Mouse (Mus musculus) heart, postnatal 36 days (tissue): ENCODE data around the gene Gm49661. TPM values are rescaled to one million over a fixed set of nuclear protein-coding genes. Genes with fewer than 3 reads are reported as not detected.
A peak's percentile ranks its signal among the peaks of the same experiment; 100 is the strongest.

ENCODE experiments used
- DNase-seq, 2 experiments: peaks; one replicate each; pipeline ENCODE4 v3.0.0; 2021 to 2022
- intact Hi-C: fragments of 180-260 bp; cut with DNase I; formaldehyde crosslinking; loops from one replicate; pipeline ENCODE4 v1.15.1; 2025
- total RNA-seq, 2 experiments: library from RNA; stranded (reverse); gene quantifications; 2 replicates each; pipeline ENCODE4 v1.2.3; 2021

Gene Gm49661
- 1 to 10 TPM in 1 of 2 experiments, not detected in 1; 1.0 TPM for total RNA-seq

DNA sequence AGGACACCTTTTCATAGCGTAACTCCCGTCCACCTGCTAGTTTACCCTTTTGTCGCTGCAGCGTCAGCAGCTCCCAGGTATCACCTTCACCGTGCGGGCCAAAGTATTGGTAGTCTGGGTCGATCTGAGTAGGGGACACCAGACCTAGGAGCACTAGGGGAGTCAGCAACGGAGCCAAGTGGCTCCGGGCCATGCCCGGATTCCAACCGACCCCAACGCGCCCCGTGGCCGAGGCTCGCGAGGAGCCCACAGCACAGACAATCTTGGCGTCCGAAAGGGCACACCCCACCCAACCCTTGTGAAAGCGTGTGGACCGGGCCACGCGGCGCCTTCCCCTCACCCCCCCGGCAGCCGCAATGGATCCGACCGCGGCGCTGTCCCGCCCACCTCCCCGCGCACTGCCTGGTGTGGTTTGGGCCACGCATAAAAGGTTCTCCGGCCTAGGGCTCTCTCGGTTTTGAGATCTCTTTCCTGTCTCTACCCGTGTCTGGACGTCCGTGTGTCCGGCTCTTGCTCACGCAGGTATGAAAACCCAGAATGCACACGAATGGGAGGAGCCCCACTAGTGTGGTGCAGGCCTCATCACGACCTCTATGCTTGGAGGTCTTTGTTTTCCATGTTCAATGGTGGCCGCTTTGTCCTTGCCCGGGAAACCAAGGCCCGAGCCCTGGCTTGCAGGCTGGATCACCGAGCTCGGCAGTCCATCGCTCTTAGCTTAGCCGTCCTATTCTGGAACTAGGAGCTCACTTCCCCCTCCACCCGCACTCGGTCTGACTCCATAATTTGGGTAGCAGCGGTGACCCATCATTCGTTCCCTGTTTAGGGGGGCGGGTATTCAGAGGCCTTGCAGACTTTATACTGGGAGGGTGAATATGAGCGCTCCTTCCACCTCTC is at the start of gene Gm49661, which contains the start of the genes Prdx2 and Rnaseh2a:
Gene Gm49661 (minus strand): TSS at position 193 of the 894 bp plus-strand sequence.
Gene Prdx2 (plus strand): TSS at position 347 of the 894 bp plus-strand sequence.
Gene Rnaseh2a (minus strand): TSS at position 527 of the 894 bp plus-strand sequence.
- DNase-seq: peak; percentile 75 to 80
- intact Hi-C loops: no loop called here

DNA sequence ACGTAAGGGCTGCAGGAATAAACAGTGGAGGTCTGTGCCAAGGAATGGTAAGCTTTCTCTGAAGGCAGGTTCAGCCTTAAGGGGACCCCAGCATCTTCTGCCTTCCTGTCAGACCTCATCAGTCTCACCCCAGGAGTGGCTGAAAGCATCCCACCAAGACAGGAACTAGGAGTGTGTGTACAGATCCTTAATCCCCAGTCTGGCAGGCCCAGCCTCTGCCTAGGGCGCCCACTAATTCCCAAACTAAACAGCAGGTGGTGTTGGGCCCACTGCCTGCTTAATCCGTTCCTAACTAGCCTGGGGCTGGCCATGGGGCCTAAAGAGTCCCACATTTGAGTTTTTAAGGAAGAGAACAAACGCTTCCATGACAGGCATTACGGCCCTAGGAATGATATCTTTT is 48.0 kb upstream of the Gm49661 start:
- intact Hi-C loops: no loop called here
- DNase-seq: no peak

DNA sequence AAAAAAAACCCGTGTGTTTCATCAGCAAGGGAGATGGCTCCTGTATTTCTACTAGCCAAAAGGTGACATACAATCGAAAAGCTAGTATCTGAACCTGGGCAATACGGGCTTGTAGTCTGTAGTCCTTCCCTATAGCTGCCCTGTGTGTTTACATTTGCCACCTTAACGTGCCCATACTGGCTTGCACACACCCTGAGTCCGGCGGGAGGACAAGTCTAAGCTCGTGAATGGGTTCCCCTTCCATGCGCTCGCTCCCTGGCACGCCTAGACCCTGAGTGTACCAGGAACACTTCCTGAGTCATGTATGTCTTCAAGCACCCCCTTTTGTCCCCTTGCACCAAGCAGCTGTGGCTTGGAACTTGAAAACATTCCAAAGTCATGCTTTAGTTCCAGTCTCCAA is 47.5 kb upstream of the Gm49661 start:
- intact Hi-C loops: no loop called here
- DNase-seq: no peak

GRCm38 (mm10) chr8:85014431-85014830 is 45.2 kb upstream of the Gm49661 start, which contains the start of gene Best2:
Gene Best2 (minus strand): TSS chr8:85014531.
- intact Hi-C loops: no loop called here
- DNase-seq: no peak

GRCm38 (mm10) chr8:85013230-85013840 is 44.1 kb upstream of the Gm49661 start:
- DNase-seq: peak; percentile 53 to 58
- intact Hi-C loops: no loop called here

GRCm38 (mm10) chr8:85011242-85011641 is 42.0 kb upstream of the Gm49661 start:
- no peak for DNase-seq
- intact Hi-C loops: no loop called here

- DNase-seq: peak in 1 of 2 experiments; percentile 39
- intact Hi-C loops: no loop called here
These were observed 38.5 kb upstream of the Gm49661 start for GRCm38 (mm10) chr8:85007686-85008085.

DNA sequence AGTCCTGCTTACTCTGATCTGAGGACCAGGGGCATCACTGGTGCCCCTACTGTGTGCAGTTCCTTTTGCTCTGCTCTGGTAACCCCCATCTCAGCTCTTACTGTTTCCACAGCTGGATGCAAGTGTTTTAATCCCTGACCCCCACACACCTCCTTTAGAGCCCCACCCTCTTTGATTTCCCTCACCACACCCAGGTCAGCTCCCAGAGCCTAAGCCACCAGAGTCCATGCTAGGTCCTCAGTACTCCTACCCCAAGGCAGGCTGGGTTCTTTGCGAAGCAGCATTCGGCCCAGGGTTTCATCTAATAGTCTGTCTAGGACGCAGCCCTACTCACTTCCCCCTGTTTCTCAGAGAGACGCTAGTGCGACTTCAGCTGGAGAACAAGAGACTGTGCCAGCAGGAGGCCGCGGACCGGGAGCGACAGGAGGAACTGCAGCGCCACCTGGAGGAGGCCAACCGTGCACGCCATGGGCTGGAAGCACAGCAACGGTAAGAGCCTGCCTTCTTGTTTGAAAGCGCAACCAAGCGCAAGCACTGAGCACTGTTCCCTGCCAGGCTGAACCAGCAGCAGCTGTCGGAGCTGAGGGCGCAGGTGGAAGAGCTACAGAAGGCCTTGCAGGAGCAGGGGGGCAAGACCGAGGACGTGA is 28.5 kb upstream of the Gm49661 start:
- intact Hi-C loops: loop anchor here (5.0 kb wide), 1 partner anchor 40 kb away; no protein-coding TSS in a partner anchor
- DNase-seq: peak; percentile 89 to 95

GRCm38 (mm10) chr8:84996978-84997377 is 27.7 kb upstream of the Gm49661 start:
- intact Hi-C loops: loop anchor here (5.0 kb wide), 1 partner anchor 40 kb away; no protein-coding TSS in a partner anchor
- DNase-seq: no peak

GRCm38 (mm10) chr8:84995680-84996079 is 26.4 kb upstream of the Gm49661 start:
- intact Hi-C loops: loop anchor here (1.0 to 5.0 kb wide), 2 partner anchors 38 to 66 kb away; no protein-coding TSS in a partner anchor
- DNase-seq: no peak

GRCm38 (mm10) chr8:84994375-84994774 is 25.1 kb upstream of the Gm49661 start:
- DNase-seq: no peak
- intact Hi-C loops: no loop called here

GRCm38 (mm10) chr8:84990836-84991235 is 21.6 kb upstream of the Gm49661 start:
- no peak for DNase-seq
- intact Hi-C loops: loop anchor here (1.0 kb wide), 1 partner anchor 16 kb away; no protein-coding TSS in a partner anchor

GRCm38 (mm10) chr8:84990349-84990748 is 21.1 kb upstream of the Gm49661 start, which contains the start of gene Hook2:
Gene Hook2 (plus strand): TSS chr8:84990603.
- intact Hi-C loops: loop anchor here (1.0 kb wide), 1 partner anchor 15 kb away; no protein-coding TSS in a partner anchor
- peak; percentile 97 for DNase-seq

GRCm38 (mm10) chr8:84989810-84990209 is 20.6 kb upstream of the Gm49661 start:
- intact Hi-C loops: loop anchor here (1.0 kb wide), 1 partner anchor 15 kb away; no protein-coding TSS in a partner anchor
- peak; percentile 95 to 97 for DNase-seq

- intact Hi-C loops: no loop called here
- peak in 1 of 2 experiments; percentile 62 for DNase-seq
These were observed 20.1 kb upstream of the Gm49661 start for GRCm38 (mm10) chr8:84989311-84989731.

DNA sequence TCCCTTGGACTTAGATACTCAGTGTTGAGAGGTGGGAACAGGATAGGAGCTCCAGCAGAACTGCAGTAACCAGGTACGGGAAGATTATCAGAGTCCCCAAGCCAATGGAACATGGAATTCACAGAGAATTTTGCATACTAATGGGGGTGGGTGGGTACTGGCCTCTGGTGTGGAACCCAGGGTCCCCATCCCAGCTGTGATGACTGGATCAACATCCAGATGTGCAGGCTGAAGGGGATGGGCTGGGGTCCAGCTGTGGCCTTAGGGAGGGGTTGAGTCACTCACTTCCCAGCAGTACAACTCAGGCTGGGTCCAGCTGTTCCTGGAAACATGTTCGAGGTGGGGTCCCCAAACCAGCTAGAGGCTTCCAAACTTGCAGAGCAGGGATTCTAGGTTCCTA is 18.7 kb upstream of the Gm49661 start:
- intact Hi-C loops: no loop called here

DNA sequence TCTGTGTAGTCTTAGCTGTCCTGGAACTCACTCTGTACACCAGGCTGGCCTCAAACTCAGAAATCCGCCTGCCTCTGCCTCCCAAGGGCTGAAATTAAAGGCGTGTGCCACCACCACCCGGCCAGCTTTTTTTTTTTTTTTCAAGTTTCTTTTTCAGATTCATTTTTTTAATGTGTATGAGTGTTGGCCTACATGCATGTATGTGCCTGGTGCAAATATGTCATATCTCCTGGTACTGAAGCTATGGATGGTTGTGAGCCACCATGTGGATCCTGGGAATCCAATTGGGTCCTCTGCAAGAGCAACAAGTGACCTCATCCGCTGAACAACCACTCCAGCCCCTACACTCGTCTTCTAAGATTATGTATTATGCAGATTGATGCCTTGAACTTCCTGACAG is 18.2 kb upstream of the Gm49661 start:
- intact Hi-C loops: no loop called here
- DNase-seq: no peak

More for the DNA sequence above, 18.7 kb upstream of the Gm49661 start:
- no peak for DNase-seq

DNA sequence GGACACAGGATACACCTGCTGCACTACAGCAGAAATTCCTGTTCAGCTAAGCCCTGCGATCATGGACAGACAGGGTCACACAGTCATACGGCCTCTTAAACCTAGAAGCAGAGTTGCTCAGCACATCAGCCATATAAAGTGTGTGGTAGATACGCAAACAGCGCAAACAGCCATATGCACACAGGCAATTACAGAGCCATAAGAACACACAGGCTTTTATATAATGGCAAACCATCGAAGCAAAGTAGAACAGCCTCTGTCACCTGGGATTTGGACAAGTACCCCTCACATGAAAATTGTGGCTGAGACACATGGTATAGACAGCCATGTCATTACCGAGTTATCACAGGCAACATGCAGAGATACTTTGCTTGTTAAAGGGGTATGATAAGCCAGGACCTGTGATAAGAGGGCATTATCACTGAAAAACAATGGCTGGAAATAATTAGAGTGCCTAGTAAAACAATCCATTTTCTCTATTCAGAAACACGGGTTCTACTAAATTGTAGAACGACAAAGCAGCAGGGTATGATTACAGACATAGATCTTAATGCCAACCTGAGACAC is 17.2 kb upstream of the Gm49661 start:
- no peak for DNase-seq
- intact Hi-C loops: no loop called here

DNA sequence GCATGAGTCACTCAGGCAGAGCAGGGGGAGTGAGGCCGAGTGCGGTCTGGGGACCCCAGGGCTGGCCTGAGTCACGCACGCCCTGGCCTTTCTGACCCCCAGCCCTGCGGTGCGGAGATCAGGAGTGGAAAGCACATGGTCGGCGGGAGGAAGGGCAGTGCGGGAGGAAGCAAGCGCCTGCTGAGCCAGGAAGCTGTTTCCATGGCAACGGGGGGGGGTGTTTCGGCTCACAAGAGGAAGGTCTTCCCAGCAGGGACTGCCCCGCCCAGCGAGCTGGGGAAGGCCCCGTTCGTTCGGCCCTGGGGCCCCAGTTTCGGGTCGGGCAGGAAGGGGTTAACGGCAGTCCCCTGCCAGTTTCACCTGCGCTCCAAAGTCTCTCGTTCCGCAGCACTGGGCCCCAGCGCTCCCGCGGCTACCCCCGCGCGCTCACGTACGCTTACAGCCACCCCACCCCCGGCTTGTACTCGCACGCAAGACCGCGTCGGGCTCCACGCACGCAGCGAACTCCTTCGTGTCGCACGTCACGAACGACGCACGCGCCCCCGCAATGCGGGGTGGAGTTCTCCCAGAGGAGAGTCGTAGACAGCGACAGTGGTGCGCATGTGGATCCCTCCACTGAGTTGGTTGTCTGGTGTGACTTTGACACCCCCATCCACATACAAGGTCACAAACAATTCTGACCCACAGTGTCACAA is 16.6 kb upstream of the Gm49661 start:
- intact Hi-C loops: no loop called here
- DNase-seq: peak; percentile 84 to 89
